Mouse (Mus musculus) adipocyte (in vitro differentiated cells): ENCODE measurements around the gene Fbln1.

ENCODE experiments used
- DNase-seq: peaks from one replicate; pipeline ENCODE4 v3.0.0-alpha.2; 2016; ENCODE audit warnings: low spot score

The Fbln1 gene

DNA sequence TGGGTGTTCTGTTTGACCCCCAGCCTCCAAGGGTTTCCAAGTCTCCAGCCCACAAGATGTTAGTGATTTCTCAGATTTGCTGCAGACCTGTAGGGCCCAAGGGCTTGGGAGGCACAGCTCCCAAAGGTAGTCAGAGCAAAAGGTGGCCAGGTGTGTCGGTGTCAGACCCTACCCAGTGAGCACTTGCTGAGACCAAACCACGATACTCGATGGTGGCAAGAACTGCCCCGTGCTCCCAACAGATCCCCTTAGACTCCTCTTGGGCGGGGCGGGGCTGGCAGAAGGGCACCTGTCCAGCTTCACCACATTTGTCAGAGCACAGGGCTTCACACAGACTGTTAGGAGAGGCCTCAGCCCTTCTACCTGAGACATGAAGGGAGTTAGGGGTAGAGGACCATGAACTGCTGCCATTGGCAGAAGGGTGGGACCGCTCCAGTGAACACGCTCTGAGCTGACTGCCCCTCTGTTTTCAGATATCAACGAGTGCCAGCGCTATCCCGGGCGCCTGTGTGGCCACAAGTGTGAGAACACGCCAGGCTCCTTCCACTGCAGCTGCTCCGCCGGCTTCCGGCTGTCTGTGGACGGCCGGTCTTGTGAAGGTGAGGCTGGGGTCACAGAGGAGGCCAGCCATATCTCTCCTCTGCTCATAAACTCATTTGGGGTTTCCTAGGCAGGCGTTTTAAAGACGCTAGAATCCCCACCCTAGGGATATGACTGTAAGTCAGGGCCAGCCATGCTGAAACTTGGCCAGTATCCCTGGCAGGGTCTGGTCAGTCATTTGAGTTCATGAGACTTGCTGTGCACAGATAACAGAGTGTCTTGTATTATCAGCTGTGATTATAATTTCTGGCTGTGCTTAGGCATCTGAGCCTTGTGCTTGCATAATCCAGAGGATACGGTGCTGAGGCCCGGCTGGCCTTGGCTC is 33.3 kb downstream of the Fbln1 start:
- DNase-seq: no peak

DNA sequence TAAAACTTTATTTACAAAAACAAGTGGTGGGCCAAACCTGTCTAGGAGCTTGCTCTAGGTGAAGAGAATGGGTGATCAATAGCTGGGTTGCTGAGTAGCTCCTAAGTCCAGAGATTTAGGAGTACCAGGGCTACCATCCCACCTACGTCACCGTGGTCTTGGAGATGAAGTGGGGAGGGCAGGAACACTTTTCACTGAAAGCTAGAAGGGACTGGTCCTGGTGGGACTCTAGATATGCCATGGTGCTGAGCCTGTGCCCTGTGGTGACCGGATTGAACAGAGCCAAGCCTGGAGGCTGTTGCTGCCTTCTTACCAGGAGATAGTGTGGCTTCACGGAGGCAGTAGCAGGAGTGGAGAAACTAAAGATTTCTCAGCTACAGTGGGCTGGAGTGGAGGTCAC is 34.3 kb downstream of the Fbln1 start:
- no peak for DNase-seq

DNA sequence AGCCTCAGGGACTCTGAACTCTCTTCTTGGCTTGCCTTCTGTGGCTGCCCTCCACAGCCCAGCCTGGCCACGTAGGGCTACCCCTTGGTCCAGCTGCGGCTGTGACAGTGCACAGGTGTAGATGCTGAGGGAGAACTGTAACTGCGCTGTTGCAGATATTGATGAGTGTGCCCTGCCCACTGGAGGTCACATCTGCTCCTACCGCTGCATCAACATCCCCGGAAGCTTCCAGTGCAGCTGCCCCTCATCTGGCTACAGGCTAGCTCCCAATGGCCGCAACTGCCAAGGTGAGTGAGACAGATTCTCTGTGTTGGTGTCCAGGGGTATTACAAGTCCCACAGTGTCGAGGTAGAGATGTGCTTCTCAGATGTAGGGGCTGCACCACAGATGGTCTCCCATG is 36.1 kb downstream of the Fbln1 start:
- no peak for DNase-seq

DNA sequence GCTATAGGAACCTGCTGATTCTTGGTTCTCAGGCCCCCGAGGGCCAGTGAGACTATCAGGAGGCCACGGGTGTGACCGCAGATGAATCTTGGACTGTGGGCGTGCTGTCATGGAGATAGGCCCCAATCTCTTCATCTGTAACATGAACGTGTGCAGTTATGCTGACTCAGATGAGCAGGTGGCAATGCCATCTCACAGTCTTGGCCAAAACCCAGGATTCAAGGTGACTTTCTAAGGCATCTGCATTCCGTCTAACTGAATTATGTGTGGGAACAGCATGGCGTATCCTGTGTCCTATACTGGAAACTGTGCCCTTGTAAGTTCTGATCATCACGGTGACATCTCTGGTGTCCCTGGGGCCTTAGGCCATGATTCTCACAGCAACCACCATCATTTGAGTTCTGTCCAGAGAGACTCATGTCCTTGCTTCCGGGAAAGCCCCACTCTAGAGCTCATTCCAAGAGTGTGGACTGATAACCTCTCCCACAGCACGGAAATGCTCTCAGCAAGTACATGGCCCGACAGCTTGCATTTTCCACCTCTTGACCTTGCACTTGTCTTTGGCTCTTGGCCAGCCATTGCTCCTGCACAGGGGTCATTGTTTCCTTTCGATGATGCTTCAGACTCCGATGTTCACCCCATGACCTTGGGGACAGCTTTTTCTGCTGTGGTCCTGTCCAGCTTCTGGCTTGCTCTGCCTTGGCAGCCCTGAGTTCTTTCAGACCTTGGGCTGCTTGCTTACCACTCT is 38.8 kb downstream of the Fbln1 start:
- DNase-seq: no peak

DNA sequence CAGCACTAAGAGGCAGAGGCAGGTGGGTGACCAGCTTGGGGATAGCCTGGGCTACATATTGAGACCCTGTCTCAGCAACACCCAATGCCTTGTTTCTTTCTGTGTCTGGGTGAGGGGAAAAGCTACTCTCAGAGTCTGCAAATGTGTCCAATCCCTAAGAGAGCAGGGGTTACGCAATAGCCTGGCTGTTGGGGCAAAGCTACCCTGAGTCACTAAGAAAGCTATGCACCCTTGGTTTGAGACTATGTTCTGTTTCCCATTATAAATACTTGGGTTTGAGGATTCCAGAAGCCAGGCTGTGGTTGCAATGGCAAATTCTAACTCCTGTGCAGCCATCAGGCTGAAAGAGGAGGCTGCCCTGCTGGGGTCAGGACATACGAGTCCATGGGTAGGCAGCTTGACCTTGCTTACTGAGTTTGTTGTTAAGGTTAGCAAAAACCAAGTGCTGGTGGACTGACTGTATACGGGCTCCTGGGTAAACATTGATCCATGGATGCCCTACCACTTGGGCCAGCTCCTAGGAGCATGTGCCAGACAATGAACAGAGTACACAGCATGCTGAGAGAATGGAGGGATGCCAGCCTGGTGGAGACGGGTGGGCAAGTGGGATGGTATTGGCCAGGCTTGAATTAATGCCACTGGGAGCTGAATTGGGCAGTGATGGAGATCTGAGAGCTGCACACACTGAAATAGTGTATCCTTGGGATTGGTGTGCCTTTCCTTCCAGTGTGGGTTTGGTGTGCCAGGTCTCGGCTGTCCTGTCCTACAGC is 39.7 kb downstream of the Fbln1 start:
- peak; percentile 61 for DNase-seq

DNA sequence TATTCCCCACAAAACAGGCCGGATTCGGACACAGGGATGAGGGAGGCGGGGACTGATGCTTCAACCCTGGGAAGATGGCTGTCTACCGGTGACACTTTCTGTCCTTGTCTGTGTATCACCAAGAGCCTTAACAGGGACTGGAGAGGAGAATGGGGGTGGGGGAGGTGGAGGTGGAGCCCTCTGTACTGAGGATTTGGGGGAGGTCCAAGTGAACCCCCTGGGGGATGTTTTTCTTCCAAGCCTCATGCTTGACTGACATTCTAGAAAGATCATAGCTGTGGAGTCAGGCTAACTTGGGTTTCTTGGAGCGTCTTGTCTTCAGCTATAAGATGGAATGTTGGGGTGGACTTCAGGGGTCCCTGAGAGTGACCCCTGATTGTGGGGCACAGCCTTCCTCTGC is 40.3 kb downstream of the Fbln1 start:
- no peak for DNase-seq

DNA sequence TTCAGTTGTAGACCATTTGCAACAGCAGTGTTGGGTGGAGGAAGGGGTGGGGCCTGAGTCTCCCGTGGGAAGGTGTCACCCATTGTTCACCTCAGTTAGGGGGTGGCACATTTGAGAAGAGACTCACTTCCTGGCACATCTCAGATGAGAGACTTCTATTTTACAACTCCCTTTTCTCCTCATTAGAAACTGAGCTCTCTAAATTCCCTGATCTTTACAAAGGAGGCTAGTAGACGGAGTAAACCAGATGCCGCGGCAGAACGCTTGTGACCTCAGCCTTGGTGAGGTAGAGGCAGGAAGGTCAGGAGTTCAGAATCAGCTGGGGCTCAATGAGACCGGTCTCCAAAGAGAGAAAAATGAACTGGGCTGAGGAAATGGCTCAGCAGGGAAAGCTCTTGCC is 41.2 kb downstream of the Fbln1 start:
- no peak for DNase-seq

DNA sequence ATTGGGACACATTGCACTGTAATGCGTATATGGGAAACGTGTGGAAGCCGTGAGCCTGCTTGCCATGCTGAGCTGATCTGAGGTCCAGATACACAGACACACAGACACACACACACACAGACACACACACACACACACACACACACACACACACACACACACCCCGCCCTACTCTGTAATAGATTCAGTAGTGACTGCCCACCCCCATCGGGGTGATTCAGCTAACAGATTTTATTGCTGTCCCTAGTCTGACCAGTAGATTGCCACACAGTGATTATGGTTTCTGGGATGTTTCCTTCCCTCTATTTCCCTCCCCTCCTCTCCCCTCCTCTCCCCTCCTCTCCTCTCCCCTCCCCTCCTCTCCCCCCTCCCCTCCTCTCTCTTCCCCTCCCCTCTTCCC is 42.6 kb downstream of the Fbln1 start:
- no peak for DNase-seq

DNA sequence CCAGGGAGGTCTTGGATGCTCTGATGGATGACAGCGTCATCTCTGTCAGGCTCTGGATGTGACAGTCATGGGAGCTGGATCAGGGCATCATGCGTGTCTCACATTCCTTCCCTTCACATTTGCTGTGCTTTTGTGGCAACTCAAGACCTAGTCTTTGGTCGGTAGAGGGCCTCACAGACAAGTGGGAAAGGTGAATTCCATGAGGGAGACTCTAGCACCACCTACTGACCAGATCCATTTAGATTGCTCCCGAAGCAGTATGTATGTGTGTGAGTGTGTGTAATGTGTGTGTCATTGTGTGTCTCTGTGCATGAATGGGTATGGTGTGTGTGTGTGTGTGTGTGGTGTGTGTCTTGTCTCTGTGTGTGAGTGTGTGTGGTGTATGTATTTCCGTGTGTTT is 43.5 kb downstream of the Fbln1 start:
- DNase-seq: peak; percentile 85

DNA sequence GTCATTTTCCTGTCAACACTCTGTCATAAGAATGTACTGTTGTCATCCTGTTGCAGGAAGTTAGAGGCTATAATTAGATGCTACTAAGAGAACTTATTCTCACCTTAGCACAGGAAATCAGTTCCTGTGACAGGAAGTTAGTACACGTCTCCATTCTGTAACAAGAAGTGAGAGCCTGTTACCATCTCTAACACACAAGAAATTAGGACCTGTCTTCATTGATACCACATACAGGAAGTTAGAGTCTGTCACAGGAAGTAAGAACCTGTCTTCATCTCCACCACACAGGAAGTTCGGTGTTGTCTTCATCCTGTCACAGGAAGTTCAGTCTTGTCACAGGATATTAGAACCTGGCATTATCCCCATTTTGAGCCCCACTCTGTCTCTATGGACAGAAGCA is 44.7 kb downstream of the Fbln1 start:
- DNase-seq: no peak

DNA sequence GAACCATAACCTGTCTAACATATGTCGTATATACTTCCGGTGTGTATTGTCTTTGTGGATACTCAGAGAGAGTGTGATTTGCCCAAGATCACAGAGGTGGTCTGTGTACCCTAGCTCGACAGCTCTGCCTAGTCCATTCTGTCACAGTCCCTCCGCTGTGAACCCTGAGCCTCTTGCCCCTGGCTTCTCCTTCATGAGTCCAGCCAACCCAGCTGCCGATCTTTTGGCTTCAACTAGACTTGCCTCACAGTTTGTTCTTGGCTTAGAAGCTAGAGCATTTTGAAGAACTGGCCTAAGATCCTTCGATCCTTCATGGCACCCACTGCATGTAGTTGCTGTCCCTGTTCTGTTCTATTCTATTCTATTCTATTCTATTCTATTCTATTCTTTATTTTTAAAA is 46.7 kb downstream of the Fbln1 start:
- DNase-seq: no peak

DNA sequence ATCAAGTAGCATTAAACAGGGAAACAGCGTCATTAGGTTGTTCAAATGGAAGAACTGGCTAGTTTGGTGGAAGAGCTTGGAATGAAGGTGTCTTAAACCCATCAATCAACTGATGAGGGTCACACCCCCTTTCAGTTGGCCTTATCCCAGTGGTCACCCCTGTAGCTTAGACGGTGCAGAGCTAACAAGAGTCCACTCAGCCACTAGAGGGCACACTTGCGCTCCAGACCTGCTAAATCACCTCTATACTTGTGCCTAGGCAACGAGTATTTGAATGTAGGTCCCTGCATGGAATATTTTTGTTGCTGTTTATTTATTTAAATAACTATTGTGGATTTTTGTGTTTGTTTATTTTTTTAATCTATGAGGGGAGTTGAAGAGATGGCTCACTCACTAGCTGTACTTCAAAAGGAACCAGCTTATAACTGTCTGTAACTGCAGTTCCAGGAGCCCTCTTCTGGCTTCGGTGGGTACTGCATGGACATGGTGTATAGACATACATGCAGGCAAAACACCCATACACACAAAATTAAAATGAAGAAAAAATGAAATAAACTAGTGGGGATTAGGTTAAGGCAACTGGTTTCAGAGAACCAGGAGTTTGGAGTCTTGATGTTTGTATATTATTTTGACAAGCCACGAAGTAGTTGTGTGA is 52.2 kb downstream of the Fbln1 start:
- DNase-seq: peak; percentile 50

DNA sequence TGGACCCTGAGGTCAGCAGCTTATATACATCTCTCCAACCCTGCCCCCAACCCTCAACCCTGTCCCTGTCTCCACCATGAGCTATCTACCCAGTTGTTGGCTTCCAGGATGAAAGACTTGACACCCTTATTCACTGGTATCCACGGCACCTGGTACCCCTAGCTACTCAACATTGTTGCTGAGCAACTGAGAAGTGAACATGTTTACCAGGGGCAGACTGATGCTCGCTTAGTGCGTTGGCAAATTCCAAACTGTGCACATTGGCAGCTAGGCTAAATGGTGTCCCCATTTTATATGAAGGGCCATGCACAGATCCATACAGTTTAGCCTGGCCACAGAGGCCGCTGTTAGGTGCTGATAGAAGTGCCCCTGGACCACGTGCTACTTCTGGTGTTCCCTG is 57.1 kb downstream of the Fbln1 start:
- DNase-seq: no peak

DNA sequence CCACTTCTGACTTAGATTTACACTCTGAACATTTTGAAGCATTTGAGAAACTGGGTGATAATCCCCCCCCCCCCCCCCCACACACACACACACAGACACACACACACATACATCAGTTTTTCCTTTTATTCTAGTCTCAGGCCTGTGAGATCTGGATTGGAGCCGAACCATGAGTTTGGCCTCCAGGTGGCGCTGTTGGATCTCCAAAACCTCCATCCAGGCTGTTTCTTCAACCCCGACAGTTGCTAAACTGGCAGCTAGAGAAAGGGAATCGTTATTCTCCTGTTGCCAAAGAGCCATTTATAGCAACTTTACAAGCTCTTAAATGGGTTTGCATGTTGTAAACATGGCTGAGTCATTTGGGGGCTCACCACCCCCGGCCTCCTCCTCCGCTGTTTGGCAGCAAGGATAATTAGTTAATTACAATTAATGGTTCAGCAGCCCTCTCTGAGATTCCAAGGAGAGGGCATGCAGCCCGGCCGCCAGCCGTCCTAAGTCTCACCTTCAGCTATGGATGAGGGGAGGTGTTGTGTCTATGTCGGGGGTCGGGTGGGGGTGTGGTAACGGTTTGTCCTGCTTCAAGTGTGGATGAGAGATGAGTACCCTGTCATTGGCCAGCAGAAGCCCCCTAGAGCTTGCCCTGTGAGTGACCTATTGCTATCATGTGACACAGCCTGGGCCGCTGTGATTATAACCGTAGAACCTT is 61.1 kb downstream of the Fbln1 start:
- peak; percentile 90 for DNase-seq

DNA sequence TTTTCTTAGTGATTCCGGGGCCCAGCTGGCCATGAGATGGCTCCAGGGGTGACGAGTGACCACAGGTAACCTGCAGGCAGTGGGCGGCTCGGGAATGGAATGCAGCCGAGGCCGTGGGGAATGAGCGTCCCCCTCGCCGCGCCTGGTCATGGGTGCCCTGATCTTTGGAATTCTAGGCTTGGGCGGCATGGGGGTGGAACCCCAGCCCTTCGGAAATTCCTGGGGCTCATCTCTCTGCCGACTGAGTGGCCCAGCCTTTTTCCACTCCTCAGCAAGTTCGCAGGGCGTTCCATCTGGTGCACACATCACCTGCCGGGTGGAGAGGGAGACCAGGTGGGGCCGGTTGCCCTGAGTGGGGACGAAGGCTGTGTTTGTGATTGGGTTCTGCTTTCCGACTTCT is 62.1 kb downstream of the Fbln1 start:
- DNase-seq: no peak

DNA sequence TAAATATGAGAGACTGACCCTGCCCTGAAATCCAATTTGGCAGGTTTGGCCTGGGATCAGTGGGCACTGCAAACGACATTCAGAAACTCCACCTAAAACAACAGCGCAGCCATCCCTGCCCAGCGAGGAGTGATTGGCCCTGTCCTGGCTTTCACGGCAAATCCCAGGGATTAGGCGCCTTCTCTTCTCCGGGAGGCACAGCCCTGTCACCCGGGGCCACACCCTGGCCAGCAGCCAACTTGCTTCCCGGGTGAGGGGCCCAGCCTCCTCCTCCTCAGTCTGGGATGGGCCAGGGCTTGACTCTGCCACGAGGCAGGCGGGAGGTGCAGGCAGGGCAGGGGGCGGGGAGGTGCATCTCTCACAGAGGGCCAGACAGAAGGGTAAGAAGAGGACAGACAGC is 67.2 kb downstream of the Fbln1 start:
- no peak for DNase-seq

DNA sequence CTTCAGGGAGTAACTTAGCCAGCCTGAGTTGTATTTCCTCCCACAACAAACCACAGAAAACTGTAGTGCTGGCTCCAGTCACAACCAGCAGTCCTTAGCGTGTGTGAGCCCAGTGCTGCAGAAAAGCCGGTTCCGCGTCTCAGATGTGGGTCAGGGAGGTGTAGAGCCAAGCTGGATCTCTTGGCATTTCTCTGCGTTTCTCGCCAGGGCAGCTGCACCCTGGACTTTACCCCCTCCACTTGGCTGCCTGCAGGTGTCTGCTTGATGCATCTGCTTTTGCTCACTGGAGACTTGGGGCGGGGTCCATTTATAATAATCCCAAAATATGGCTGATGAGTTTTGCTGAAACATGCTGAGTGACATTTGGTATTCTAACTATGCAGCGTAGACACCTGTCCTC is 71.5 kb downstream of the Fbln1 start:
- no peak for DNase-seq

DNA sequence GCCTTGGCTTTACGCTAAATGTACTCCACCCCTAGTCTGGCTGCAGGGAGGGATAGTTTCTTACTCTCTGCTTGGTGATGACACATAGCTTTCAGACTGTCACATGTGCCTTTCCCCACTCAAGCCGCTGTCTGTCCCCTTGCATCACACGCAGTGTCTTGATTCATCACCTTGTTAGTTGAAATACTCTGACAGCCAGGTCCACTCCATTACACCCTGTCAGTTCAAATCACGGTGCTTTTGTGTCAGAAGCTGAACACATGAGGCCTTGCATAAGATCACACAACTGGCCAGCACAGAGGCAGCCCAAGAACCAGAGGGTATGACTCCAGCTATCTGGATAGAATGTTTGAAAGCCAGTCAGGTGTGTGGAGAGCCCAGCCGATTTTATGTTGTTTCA is 73.2 kb downstream of the Fbln1 start:
- DNase-seq: no peak

DNA sequence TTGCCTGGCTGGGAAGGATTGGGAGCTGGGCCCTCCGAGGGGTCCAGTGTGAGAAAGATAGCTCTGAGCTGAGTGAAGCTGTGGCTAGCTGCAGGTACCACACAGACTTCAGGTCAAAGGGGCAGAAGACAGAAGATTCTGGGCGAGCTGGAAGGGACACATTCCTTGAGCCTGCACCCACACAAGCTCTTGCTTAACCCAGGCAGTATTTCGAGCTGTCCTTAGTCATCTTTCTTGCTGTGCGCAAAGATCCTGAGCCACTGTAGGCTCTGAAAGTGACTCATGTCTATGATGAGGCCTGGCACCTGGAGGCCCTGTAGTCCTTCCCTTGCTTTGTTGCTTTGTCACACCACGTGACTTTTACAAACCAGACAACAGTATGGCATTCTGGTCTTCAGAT is 76.3 kb downstream of the Fbln1 start:
- DNase-seq: no peak

DNA sequence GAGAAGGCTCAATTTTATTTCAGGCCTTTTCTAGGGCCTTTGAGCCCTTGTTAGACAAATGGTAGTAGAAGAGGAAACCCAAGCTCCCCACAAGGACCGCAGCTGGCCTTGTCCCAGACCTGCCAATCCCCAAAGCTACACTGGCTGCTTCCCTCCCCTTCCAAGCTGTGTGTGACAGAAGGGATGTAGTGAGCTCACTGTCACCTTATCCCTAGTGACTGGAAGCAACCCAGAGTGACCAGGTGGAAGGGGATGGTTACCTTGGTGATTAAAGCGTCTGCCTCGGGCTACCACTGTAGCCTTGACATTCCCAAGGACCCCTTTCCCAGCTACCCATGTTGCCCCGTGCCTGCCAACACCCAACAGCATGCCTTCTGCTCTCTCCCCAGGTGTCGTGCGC is 78.9 kb downstream of the Fbln1 start:
- no peak for DNase-seq

DNA sequence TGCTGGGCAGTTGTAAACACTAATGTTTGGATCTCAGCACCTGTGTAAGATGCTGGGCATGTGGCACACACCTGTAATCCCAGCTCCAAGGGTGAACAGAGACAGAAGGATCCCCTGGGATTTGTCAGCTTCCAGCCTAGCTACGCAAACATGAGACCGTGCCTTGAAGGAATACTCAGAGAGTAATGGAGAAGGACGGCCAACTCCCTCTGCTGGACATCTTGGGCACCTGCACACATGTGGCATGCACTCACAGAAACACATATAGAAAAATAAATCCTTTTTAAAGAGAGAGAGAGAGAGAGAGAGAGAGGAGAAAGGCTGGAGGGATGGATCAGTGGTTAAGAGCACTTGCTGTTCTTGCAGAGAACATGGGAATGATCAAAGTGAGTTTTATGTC is 88.9 kb downstream of the Fbln1 start:
- no peak for DNase-seq

DNA sequence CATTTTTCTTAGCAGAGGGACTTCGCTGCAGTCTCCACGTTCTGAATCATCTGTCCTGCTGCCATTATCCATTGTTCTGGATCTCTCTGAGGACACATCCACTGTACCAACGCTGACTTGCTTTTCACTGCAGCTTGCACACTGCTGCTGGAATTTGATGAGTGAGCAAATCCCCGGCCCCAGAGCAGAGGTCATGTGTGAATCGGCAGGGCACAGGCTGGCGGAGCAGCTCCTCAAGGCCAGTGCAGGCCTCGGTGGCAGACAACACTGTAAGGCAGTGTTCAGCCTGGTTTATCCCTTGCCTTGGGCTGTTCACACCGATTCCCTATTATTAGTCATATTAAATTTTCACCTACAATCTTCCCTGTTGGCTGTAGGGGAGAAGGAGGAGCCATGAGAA is 89.8 kb downstream of the Fbln1 start:
- no peak for DNase-seq
